Mouse (Mus musculus): ENCODE measurements at regions not wholly inside any gene's neighbourhood (a gene's known extent, or its start where the extent isn't known, plus 50 kb on each side); places are given as distances from the start of the nearest gene placed in this dataset.

DNA sequence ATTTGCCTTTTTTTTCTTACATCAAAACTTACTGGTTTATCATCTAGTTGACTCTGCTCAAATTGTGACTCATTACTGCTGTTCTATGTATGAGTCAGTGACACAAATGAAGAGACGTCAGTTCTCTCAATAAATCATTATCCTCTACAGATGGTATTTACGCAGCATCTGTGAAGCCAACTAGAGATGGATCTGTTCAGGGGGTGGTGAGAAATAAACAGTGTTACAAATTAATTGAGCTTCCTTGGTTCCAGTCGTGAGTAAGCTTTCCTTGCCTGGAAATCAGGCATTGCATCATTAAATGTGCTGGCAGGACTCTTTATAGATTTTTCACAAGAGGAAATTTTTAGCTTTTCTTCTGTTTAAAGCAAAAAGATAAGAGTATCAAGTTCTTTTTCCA is 544.5 kb downstream of the H2afb1 start:
- peak in 1 of 2 experiments; percentile 6 for DNase-seq (ENCODE audit: extremely low spot score in 1 of 2, low spot score in 2 of 2)
- no peak overlapping the region for H3K27ac ChIP-seq
- intact Hi-C loops (cut with DNase I), result no loop called here
- no peak overlapping the region for H3K4me3 ChIP-seq
- no peak for TF ChIP-seq CTCF (IDR thresholded peaks at IDR 0.05)

Measured in left cerebral cortex, adult 2 months (tissue).